Mouse (Mus musculus) hindbrain, embryonic 12.5 days (tissue): ENCODE results near the gene Smc2. TPM values are rescaled to one million over a fixed set of nuclear protein-coding genes. Genes with fewer than 3 reads are reported as not detected.
"Not testable (repeated sequence)": the region's sequence is repeated elsewhere in the genome, so short reads cannot be mapped to it uniquely, and the experiment has no call there.

Source experiments
- ATAC-seq: fragments of 200-750 bp; cut with Nextera tagmentation; 2 replicates; pipeline ENCODE4 v1.8.0; 2017; ENCODE audit warnings: moderate TSS enrichment; ENCODE audit not compliant: low FRiP score
- H3K27ac ChIP-seq: fragments of 300-500 bp; sonication (generic); 2 replicates; pipeline ENCODE4 v1.5.1; 2016; ENCODE audit warnings: mild to moderate bottlenecking
- H3K27me3 ChIP-seq: fragments of 300-500 bp; sonication (generic); 2 replicates; pipeline ENCODE4 v1.6.1; 2016; ENCODE audit warnings: mild to moderate bottlenecking
- H3K36me3 ChIP-seq: fragments of 300-500 bp; sonication (generic); 2 replicates; pipeline ENCODE4 v1.6.1; 2016; ENCODE audit warnings: mild to moderate bottlenecking
- H3K4me1 ChIP-seq: fragments of 300-500 bp; sonication (generic); 2 replicates; pipeline ENCODE4 v1.6.1; 2016
- H3K4me2 ChIP-seq: fragments of 300-500 bp; sonication (generic); replicated peaks from 2 replicates; pipeline ENCODE4 v1.6.1; 2016; ENCODE audit warnings: mild to moderate bottlenecking
- H3K4me3 ChIP-seq: fragments of 300-500 bp; sonication (generic); 2 replicates; pipeline ENCODE4 v1.5.1; 2016; ENCODE audit warnings: mild to moderate bottlenecking
- H3K9ac ChIP-seq: fragments of 300-500 bp; sonication (generic); 2 replicates; pipeline ENCODE4 v1.6.1; 2016; ENCODE audit warnings: mild to moderate bottlenecking, moderate library complexity
- H3K9me3 ChIP-seq: fragments of 300-500 bp; sonication (generic); replicated peaks from 2 replicates; pipeline ENCODE4 v1.6.1; 2016; ENCODE audit warnings: mild to moderate bottlenecking
- WGBS: fragments of 180-500 bp; shearing (Covaris S2); methylation state at CpG from one replicate; pipeline ENCODE4 v1.1.7; 2016; 5-methylcytosine and 5-hydroxymethylcytosine counted together
- polyA plus RNA-seq: library from polyadenylated mRNA; unstranded; fragments of >200 nt; fragmentation: Nextera tagmentation; extraction: Ambion mirVana; gene quantifications from 2 replicates; pipeline ENCODE4 v1.2.1, GENCODE M21; 2016

The Smc2 gene
- 153 and 155 TPM in 2 replicates for polyA plus RNA-seq

GRCm38 (mm10) chr4:52438886-52439664 lies at the start of gene Smc2:
Gene Smc2, plus strand, starts transcription at chr4:52439243.
- WGBS: under 1% methylated on average over 53 of the region's 53 CpGs
- peak within 1 kb of the TSS; percentile 66 for H3K4me2 ChIP-seq
- H3K9ac ChIP-seq: peak within 1 kb of the TSS; percentile 61
- H3K4me1 ChIP-seq: peaks cover 7% of the 10 kb centered on the region; the same call in 1 of the 2 replicates
- H3K9me3 ChIP-seq: no peaks in the 10 kb centered on the region
- no peaks in the 10 kb centered on the region for H3K27me3 ChIP-seq
- peak within 1 kb of the TSS; percentile 80 for H3K27ac ChIP-seq
- ATAC-seq: peak; percentile 99
- peak within 1 kb of the TSS; percentile 72 for H3K4me3 ChIP-seq
- peaks cover 18% of the 10 kb centered on the region for H3K36me3 ChIP-seq

- no peaks in the 10 kb centered on the region for H3K36me3 ChIP-seq
- H3K27me3 ChIP-seq: no peaks in the 10 kb centered on the region
- H3K27ac ChIP-seq: no peak overlapping the region
- H3K9ac ChIP-seq: no peak overlapping the region
- no peak for ATAC-seq
- no peak overlapping the region for H3K4me2 ChIP-seq
- WGBS: 84% methylated on average over 2 of the region's 2 CpGs
- no peaks in the 10 kb centered on the region for H3K9me3 ChIP-seq
- H3K4me1 ChIP-seq: no peaks in the 10 kb centered on the region
- no peak overlapping the region for H3K4me3 ChIP-seq
These were observed 27.5 kb upstream of the Smc2 start for GRCm38 (mm10) chr4:52411587-52411986.

- H3K9me3 ChIP-seq: no peaks in the 10 kb centered on the region
- no peaks in the 10 kb centered on the region for H3K27me3 ChIP-seq
- 71% methylated on average over 4 of the region's 4 CpGs for WGBS
- H3K27ac ChIP-seq: no peak overlapping the region
- no peak for ATAC-seq
- no peak overlapping the region for H3K9ac ChIP-seq
- no peak overlapping the region for H3K4me3 ChIP-seq
- no peak overlapping the region for H3K4me2 ChIP-seq
- H3K36me3 ChIP-seq: no peaks in the 10 kb centered on the region
- H3K4me1 ChIP-seq: no peaks in the 10 kb centered on the region
These were observed 15.4 kb upstream of the Smc2 start for GRCm38 (mm10) chr4:52423653-52424052.

GRCm38 (mm10) chr4:52429310-52430198 lies 9.5 kb upstream of the Smc2 start:
- no peak overlapping the region for H3K4me3 ChIP-seq
- no peak overlapping the region for H3K4me2 ChIP-seq
- H3K9me3 ChIP-seq: no peaks in the 10 kb centered on the region
- no peak overlapping the region for H3K9ac ChIP-seq
- no peak for ATAC-seq
- H3K36me3 ChIP-seq: no peaks in the 10 kb centered on the region
- H3K27me3 ChIP-seq: no peaks in the 10 kb centered on the region
- 61% methylated on average over 7 of the region's 7 CpGs for WGBS
- no peak overlapping the region for H3K27ac ChIP-seq
- H3K4me1 ChIP-seq: no peaks in the 10 kb centered on the region

- not testable (repeated sequence) for H3K4me1 ChIP-seq, H3K36me3 ChIP-seq, H3K4me3 ChIP-seq, ATAC-seq, H3K27me3 ChIP-seq, H3K9me3 ChIP-seq, H3K9ac ChIP-seq, H3K27ac ChIP-seq, H3K4me2 ChIP-seq
- 98% methylated on average over 2 of the region's 2 CpGs for WGBS
These were observed 3.5 kb upstream of the Smc2 start for GRCm38 (mm10) chr4:52435551-52435950.

- Histone ChIP-seq H3K27me3 (no peaks in the 10 kb centered on the region), H3K27ac (peak overlapping the region; percentile 80), H3K4me3 (peak overlapping the region; percentile 72), H3K36me3 (peaks cover 13% of the 10 kb centered on the region), H3K9me3 (no peaks in the 10 kb centered on the region), H3K4me1 (peaks cover 7% of the 10 kb centered on the region; the same call in 1 of the 2 replicates), H3K9ac (peak overlapping the region; percentile 61), H3K4me2 (peak overlapping the region; percentile 66)
- peak; percentile 8; the same call in 1 of the 2 replicates for ATAC-seq
- WGBS: under 1% methylated on average over 20 of the region's 20 CpGs
These were observed 615 bp upstream of the Smc2 start for GRCm38 (mm10) chr4:52438371-52438885.

- ATAC-seq: no peak
- H3K36me3 ChIP-seq: peaks cover 44% of the 10 kb centered on the region
These were observed 20.7 kb downstream of the Smc2 start for GRCm38 (mm10) chr4:52459726-52460125.

GRCm38 (mm10) chr4:52461321-52461720 lies 22.3 kb downstream of the Smc2 start:
- Histone ChIP-seq H3K4me3 (no peak overlapping the region), H3K9me3 (no peaks in the 10 kb centered on the region), H3K4me2 (no peak overlapping the region), H3K36me3 (peaks cover 35% of the 10 kb centered on the region), H3K27ac (no peak overlapping the region), H3K4me1 (no peaks in the 10 kb centered on the region), H3K9ac (no peak overlapping the region), H3K27me3 (no peaks in the 10 kb centered on the region)
- no peak for ATAC-seq
- WGBS: 91% methylated on average over 5 of the region's 5 CpGs

More at GRCm38 (mm10) chr4:52459726-52460125, 20.7 kb downstream of the Smc2 start:
- no peaks in the 10 kb centered on the region for H3K9me3 ChIP-seq
- no peak overlapping the region for H3K9ac ChIP-seq
- no peak overlapping the region for H3K4me3 ChIP-seq
- H3K4me1 ChIP-seq: no peaks in the 10 kb centered on the region
- H3K27me3 ChIP-seq: no peaks in the 10 kb centered on the region
- 90% methylated on average over 1 of the region's 1 CpGs for WGBS
- no peak overlapping the region for H3K27ac ChIP-seq
- H3K4me2 ChIP-seq: no peak overlapping the region

GRCm38 (mm10) chr4:52473431-52473830 lies 34.4 kb downstream of the Smc2 start:
- Histone ChIP-seq H3K36me3 (peaks cover 35% of the 10 kb centered on the region), H3K9me3 (no peaks in the 10 kb centered on the region), H3K9ac (no peak overlapping the region), H3K4me1 (no peaks in the 10 kb centered on the region), H3K27ac (no peak overlapping the region), H3K27me3 (no peaks in the 10 kb centered on the region), H3K4me2 (no peak overlapping the region), H3K4me3 (no peak overlapping the region)
- ATAC-seq: no peak
- WGBS: 91% methylated on average over 3 of the region's 3 CpGs

GRCm38 (mm10) chr4:52487486-52487885 lies 48.4 kb downstream of the Smc2 start:
- H3K27me3 ChIP-seq: no peaks in the 10 kb centered on the region

GRCm38 (mm10) chr4:52497144-52497543 lies 58.1 kb downstream of the Smc2 start, which contains the start of gene Vma21-ps:
Gene Vma21-ps, minus strand, starts transcription at chr4:52497244.
- not testable (repeated sequence) for H3K4me1 ChIP-seq, ATAC-seq
- WGBS: 97% methylated on average over 10 of the region's 10 CpGs

More at GRCm38 (mm10) chr4:52487486-52487885, 48.4 kb downstream of the Smc2 start:
- H3K9me3 ChIP-seq: no peaks in the 10 kb centered on the region
- no peak for ATAC-seq
- H3K4me2 ChIP-seq: no peak overlapping the region
- no peak overlapping the region for H3K27ac ChIP-seq
- H3K36me3 ChIP-seq: peaks cover 15% of the 10 kb centered on the region; the same call in 1 of the 2 replicates
- no peak overlapping the region for H3K9ac ChIP-seq
- 81% methylated on average over 4 of the region's 4 CpGs for WGBS
- no peaks in the 10 kb centered on the region for H3K4me1 ChIP-seq
- H3K4me3 ChIP-seq: no peak overlapping the region

GRCm38 (mm10) chr4:52517580-52517979 lies 78.5 kb downstream of the Smc2 start:
- no peak overlapping the region for H3K4me3 ChIP-seq
- ATAC-seq: no peak
- H3K36me3 ChIP-seq: no peaks in the 10 kb centered on the region
- H3K4me1 ChIP-seq: no peaks in the 10 kb centered on the region
- H3K9ac ChIP-seq: no peak overlapping the region
- H3K27ac ChIP-seq: no peak overlapping the region
- no peaks in the 10 kb centered on the region for H3K27me3 ChIP-seq
- no peak overlapping the region for H3K4me2 ChIP-seq
- 11% methylated on average over 4 of the region's 4 CpGs for WGBS
- no peaks in the 10 kb centered on the region for H3K9me3 ChIP-seq

More at GRCm38 (mm10) chr4:52497144-52497543, 58.1 kb downstream of the Smc2 start, which contains the start of gene Vma21-ps:
- H3K27me3 ChIP-seq, H3K4me3 ChIP-seq, H3K9me3 ChIP-seq, H3K27ac ChIP-seq, H3K9ac ChIP-seq, H3K36me3 ChIP-seq, H3K4me2 ChIP-seq: not testable (repeated sequence)
